Mouse (Mus musculus) MEL (cell line): ENCODE measurements at regions not wholly inside any gene's neighbourhood (a gene's known extent, or its start where the extent isn't known, plus 50 kb on each side); places are given as distances from the start of the nearest gene placed in this dataset.

Experiments used
- DNase-seq: peaks from one replicate; pipeline ENCODE4 v3.0.0; 2011; ENCODE audit warnings: low read depth, low spot score
- H3K27ac ChIP-seq: 2 replicates; pipeline ENCODE4 v1.5.1; 2012; ENCODE audit warnings: low read depth, mild to moderate bottlenecking, control low read depth, low read length, moderate library complexity; ENCODE audit not compliant: control insufficient read depth
- H3K27me3 ChIP-seq, 2 experiments: fragments of 150-350 bp in 1 of 2; sonication (generic) in 1 of 2; 2 replicates each; pipeline ENCODE4 v1.6.1; 2012; ENCODE audit warnings: low read length in 2 of 2, mild to moderate bottlenecking in 2 of 2, improper control_type of control experiment in 1 of 2, moderate library complexity in 1 of 2; ENCODE audit not compliant: insufficient read depth in 2 of 2, control insufficient read depth in 1 of 2
- H3K36me3 ChIP-seq, 2 experiments: 2 replicates each; pipeline ENCODE4 v1.6.1; 2012 to 2014; ENCODE audit warnings: low read length in 2 of 2, improper control_type of control experiment in 1 of 2, inconsistent platforms in 1 of 2, mild to moderate bottlenecking in 1 of 2; ENCODE audit not compliant: insufficient read depth in 2 of 2, control insufficient read depth in 1 of 2
- H3K4me1 ChIP-seq, 2 experiments: fragments of 150-350 bp in 1 of 2; sonication (generic) in 1 of 2; 2 replicates each; pipeline ENCODE4 v1.6.1; 2012; ENCODE audit warnings: low read length in 2 of 2, improper control_type of control experiment in 1 of 2, mild to moderate bottlenecking in 1 of 2; ENCODE audit not compliant: insufficient read depth in 2 of 2, control insufficient read depth in 1 of 2
- H3K4me3 ChIP-seq, 2 experiments: fragments of 150-350 bp in 1 of 2; sonication (generic) in 1 of 2; 2 replicates each; pipeline ENCODE4 v1.5.1; 2012; ENCODE audit warnings: low read depth in 2 of 2, low read length in 2 of 2, mild to moderate bottlenecking in 2 of 2, moderate library complexity in 2 of 2, control low read depth in 1 of 2, improper control_type of control experiment in 1 of 2; ENCODE audit not compliant: control insufficient read depth in 1 of 2, insufficient read depth in 1 of 2
- H3K79me2 ChIP-seq: 2 replicates; pipeline ENCODE4 v1.6.1; 2012; ENCODE audit warnings: mild to moderate bottlenecking, low read length, moderate library complexity; ENCODE audit not compliant: control insufficient read depth, poor library complexity, insufficient read depth
- H3K9ac ChIP-seq: 2 replicates; pipeline ENCODE4 v1.6.1; 2012; ENCODE audit warnings: low read depth, mild to moderate bottlenecking, control low read depth, low read length, moderate library complexity; ENCODE audit not compliant: control insufficient read depth, poor library complexity, severe bottlenecking
- H3K9me3 ChIP-seq: fragments of 150-350 bp; sonication (generic); replicated peaks from 2 replicates; pipeline ENCODE4 v1.6.1; 2012; ENCODE audit warnings: mild to moderate bottlenecking, low read length, improper control_type of control experiment, moderate library complexity; ENCODE audit not compliant: insufficient read depth
- BHLHE40 ChIP-seq: IDR thresholded peaks from 2 replicates; pipeline ENCODE4 v1.6.1; 2012; ENCODE audit warnings: low read depth, mild to moderate bottlenecking, inconsistent platforms, low read length, improper control_type of control experiment, borderline replicate concordance
- CHD1 ChIP-seq: IDR thresholded peaks from 2 replicates; pipeline ENCODE4 v1.6.1; 2012; ENCODE audit warnings: low read depth, mild to moderate bottlenecking, inconsistent platforms, low read length, improper control_type of control experiment
- CHD2 ChIP-seq: IDR thresholded peaks from 2 replicates; pipeline ENCODE4 v1.6.1; 2011; ENCODE audit warnings: low read length, improper control_type of control experiment
- E2F4 ChIP-seq: IDR thresholded peaks from 2 replicates; pipeline ENCODE4 v1.6.1; 2011; ENCODE audit warnings: low read depth, low read length, improper control_type of control experiment, borderline replicate concordance
- ELF1 ChIP-seq: IDR thresholded peaks from 2 replicates; pipeline ENCODE4 v1.6.1; 2014; ENCODE audit warnings: low read depth, mild to moderate bottlenecking, inconsistent platforms, low read length, improper control_type of control experiment, moderate library complexity
- EP300 ChIP-seq, 2 experiments: IDR thresholded peaks; 2 replicates each; pipeline ENCODE4 v1.6.1; 2011; ENCODE audit warnings: improper control_type of control experiment in 2 of 2, low read length in 2 of 2, low read depth in 1 of 2, mild to moderate bottlenecking in 1 of 2
- ETS1 ChIP-seq: IDR thresholded peaks from 2 replicates; pipeline ENCODE4 v1.6.1; 2012; ENCODE audit warnings: low read depth, mild to moderate bottlenecking, inconsistent platforms, low read length, improper control_type of control experiment, moderate library complexity
- HCFC1 ChIP-seq: IDR thresholded peaks from 2 replicates; pipeline ENCODE4 v1.6.1; 2012; ENCODE audit warnings: low read depth, mild to moderate bottlenecking, inconsistent platforms, low read length, improper control_type of control experiment, moderate library complexity
- JUND ChIP-seq: IDR thresholded peaks from 2 replicates; pipeline ENCODE4 v1.6.1; 2011; ENCODE audit warnings: low read depth, mild to moderate bottlenecking, improper control_type of control experiment, low read length
- KAT2A ChIP-seq: conservative IDR thresholded peaks from 2 replicates; pipeline ENCODE4 v1.6.1; 2012; ENCODE audit warnings: low read depth, low read length, improper control_type of control experiment, inconsistent platforms
- MEF2A ChIP-seq: IDR thresholded peaks from 2 replicates; pipeline ENCODE4 v1.6.1; 2014; ENCODE audit warnings: low read depth, mild to moderate bottlenecking, inconsistent platforms, low read length, improper control_type of control experiment; ENCODE audit not compliant: poor library complexity, insufficient replicate concordance, severe bottlenecking; ENCODE audit errors: extremely low read depth
- MXI1 ChIP-seq: IDR thresholded peaks from 2 replicates; pipeline ENCODE4 v1.6.1; 2011; ENCODE audit warnings: mild to moderate bottlenecking, low read depth, low read length, improper control_type of control experiment
- MYB ChIP-seq: IDR thresholded peaks from 2 replicates; pipeline ENCODE4 v1.6.1; 2011; ENCODE audit warnings: mild to moderate bottlenecking, low read depth, low read length, improper control_type of control experiment
- MYC ChIP-seq: IDR thresholded peaks from 2 replicates; pipeline ENCODE4 v1.6.1; 2011; ENCODE audit warnings: low read depth, mild to moderate bottlenecking, low read length, improper control_type of control experiment, moderate library complexity
- POLR2A ChIP-seq, 2 experiments: IDR thresholded peaks; 2 replicates each; pipeline ENCODE4 v1.6.1; 2011 to 2012; ENCODE audit warnings: low read length in 2 of 2, mild to moderate bottlenecking in 2 of 2, control low read depth in 1 of 2, improper control_type of control experiment in 1 of 2, low read depth in 1 of 2, moderate library complexity in 1 of 2; ENCODE audit not compliant: control insufficient read depth in 1 of 2, insufficient read depth in 1 of 2, poor library complexity in 1 of 2
- POLR2AphosphoS5 ChIP-seq: IDR thresholded peaks from 2 replicates; pipeline ENCODE4 v1.6.1; 2012; ENCODE audit warnings: low read depth, borderline replicate concordance, mild to moderate bottlenecking, inconsistent platforms, low read length, moderate library complexity, mixed read lengths
- RCOR1 ChIP-seq: IDR thresholded peaks from 2 replicates; pipeline ENCODE4 v1.6.1; 2012; ENCODE audit warnings: low read depth, mild to moderate bottlenecking, inconsistent platforms, low read length, improper control_type of control experiment
- SIN3A ChIP-seq: IDR thresholded peaks from 2 replicates; pipeline ENCODE4 v1.6.1; 2012; ENCODE audit warnings: low read length, improper control_type of control experiment, inconsistent platforms
- TAL1 ChIP-seq: IDR thresholded peaks from 2 replicates; pipeline ENCODE4 v1.6.1; 2012; ENCODE audit warnings: mild to moderate bottlenecking, inconsistent platforms, low read length, moderate library complexity, mixed read lengths
- TCF12 ChIP-seq: IDR thresholded peaks from 2 replicates; pipeline ENCODE4 v1.6.1; 2014; ENCODE audit warnings: low read depth, mild to moderate bottlenecking, inconsistent platforms, low read length, improper control_type of control experiment, moderate library complexity
- USF1 ChIP-seq: IDR thresholded peaks from 2 replicates; pipeline ENCODE4 v1.6.1; 2014; ENCODE audit warnings: low read depth, mild to moderate bottlenecking, inconsistent platforms, low read length, improper control_type of control experiment, moderate library complexity
- ZKSCAN1 ChIP-seq: IDR thresholded peaks from 2 replicates; pipeline ENCODE4 v1.6.1; 2012; ENCODE audit warnings: low read depth, mild to moderate bottlenecking, inconsistent platforms, low read length, improper control_type of control experiment, moderate library complexity
- ZMIZ1 ChIP-seq: IDR thresholded peaks from 2 replicates; pipeline ENCODE4 v1.6.1; 2012; ENCODE audit warnings: low read depth, mild to moderate bottlenecking, inconsistent platforms, low read length, improper control_type of control experiment, moderate library complexity
- ZNF384 ChIP-seq: IDR thresholded peaks from 2 replicates; pipeline ENCODE4 v1.6.1; 2012; ENCODE audit warnings: low read depth, mild to moderate bottlenecking, inconsistent platforms, low read length, improper control_type of control experiment

- H3K9me3 ChIP-seq, result no peaks in the 10 kb centered on the region
- no peaks in the 10 kb centered on the region for H3K79me2 ChIP-seq
- no peak overlapping the region for H3K9ac ChIP-seq
- no peaks in the 10 kb centered on the region for H3K27me3 ChIP-seq
- no peak for DNase-seq
- no peak overlapping the region for H3K27ac ChIP-seq
- H3K36me3 ChIP-seq, result no peaks in the 10 kb centered on the region
- H3K4me1 ChIP-seq, result no peaks in the 10 kb centered on the region
- TF ChIP-seq TCF12, result no peak
- no peak for TF ChIP-seq SIN3A
- no peak for TF ChIP-seq ETS1
- TF ChIP-seq MEF2A, result no peak
- TF ChIP-seq MYB, result no peak
- TF ChIP-seq ZMIZ1, result no peak
- no peak for TF ChIP-seq POLR2AphosphoS5
- TF ChIP-seq KAT2A, result no peak
- TF ChIP-seq MXI1, result no peak
- TF ChIP-seq TAL1, result no peak
- TF ChIP-seq RCOR1, result no peak
- no peak for TF ChIP-seq CHD2
- TF ChIP-seq CHD1, result no peak
- no peak for TF ChIP-seq EP300 (IDR thresholded peaks at IDR 0.05; ENCODE audit: low read depth in 1 of 2, low read length in 2 of 2)
- no peak for TF ChIP-seq HCFC1
- no peak overlapping the region for H3K4me3 ChIP-seq
Measured at GRCm38 (mm10) chr10:23704048-23704447, 83.0 kb downstream of the Rps12 start.

- H3K9me3 ChIP-seq, result no peaks in the 10 kb centered on the region
- no peaks in the 10 kb centered on the region for H3K4me1 ChIP-seq
- H3K9ac ChIP-seq, result no peak overlapping the region
- H3K27ac ChIP-seq, result no peak overlapping the region
- H3K36me3 ChIP-seq, result no peaks in the 10 kb centered on the region
- no peaks in the 10 kb centered on the region for H3K27me3 ChIP-seq
- H3K4me3 ChIP-seq, result no peak overlapping the region
- no peaks in the 10 kb centered on the region for H3K79me2 ChIP-seq
- TF ChIP-seq ZNF384, result no peak
- TF ChIP-seq POLR2AphosphoS5, result no peak
- no peak for TF ChIP-seq BHLHE40
- no peak for TF ChIP-seq ZKSCAN1
- no peak for TF ChIP-seq ZMIZ1
- no peak for TF ChIP-seq JUND
- no peak for TF ChIP-seq E2F4
- TF ChIP-seq MYC, result no peak
- TF ChIP-seq POLR2A (IDR thresholded peaks at IDR 0.05; ENCODE audit: control insufficient read depth in 1 of 2, insufficient read depth in 1 of 2, low read depth in 1 of 2, low read length in 2 of 2, poor library complexity in 1 of 2), result no peak
- TF ChIP-seq ELF1, result no peak
- TF ChIP-seq USF1, result no peak
- no peak for DNase-seq
Measured at GRCm38 (mm10) chr10:23691291-23691690, 95.8 kb downstream of the Rps12 start.
